Mouse (Mus musculus): Measurements from ENCODE around the gene Rnf157.

The Rnf157 gene

GRCm38 (mm10) chr11:116293538-116294137 lies 119.2 kb downstream of the Rnf157 start:
- DNase-seq, result no peak

- DNase-seq, result no peak
Measured at GRCm38 (mm10) chr11:116292401-116292800, 120.4 kb downstream of the Rnf157 start.

- no peak for DNase-seq
Measured at GRCm38 (mm10) chr11:116290556-116290955, 122.3 kb downstream of the Rnf157 start.

- DNase-seq, result no peak
Measured at GRCm38 (mm10) chr11:116287351-116287750, 125.5 kb downstream of the Rnf157 start.

Data from liver (tissue).